22 mouse cellular contexts compared by ENCODE assay signal in genomic region chr12:59341586-59341985, GRCm38 (mm10).
DNase-seq lines count a peak whose midpoint lies in the region; ATAC-seq and TF ChIP-seq lines count a peak whose summit lies in the region.
"Had no signal": no experiment of that assay in that cellular context is flagged by ENCODE, and none has a peak within 500 bp of the region (broad histone marks: within the 10 kb centered on the region; RNA-seq: fewer than 3 reads in every experiment).

No protein-coding gene starts in this region.

- H3K4me1 ChIP-seq in midbrain, postnatal 0 days (ENCODE audit: insufficient read depth, low read length), result no peaks in the 10 kb centered on the region
- no peaks in the 10 kb centered on the region for H3K4me1 ChIP-seq in midbrain, embryonic 10.5 days
- H3K4me1 ChIP-seq: embryonic facial prominence, embryonic 12.5 days; embryonic facial prominence, embryonic 15.5 days; heart, embryonic 10.5 days; hindbrain, embryonic 10.5 days; hindbrain, embryonic 13.5 days had no signal

- no peaks in the 10 kb centered on the region for H3K27me3 ChIP-seq in midbrain, postnatal 0 days (ENCODE audit: insufficient read depth, low read length)
- H3K27me3 ChIP-seq in midbrain, embryonic 10.5 days (ENCODE audit: low read depth, poor library complexity, severe bottlenecking), result no peaks in the 10 kb centered on the region
- H3K27me3 ChIP-seq: embryonic facial prominence, embryonic 12.5 days; embryonic facial prominence, embryonic 15.5 days; hindbrain, embryonic 13.5 days had no signal

- no peak for TF ChIP-seq CTCF in midbrain, postnatal 0 days (IDR thresholded peaks at IDR 0.05)

- H3K9ac ChIP-seq in midbrain, postnatal 0 days (replicated peaks; ENCODE audit: low read length, poor library complexity, severe bottlenecking), result no peak overlapping the region
- H3K9ac ChIP-seq: embryonic facial prominence, embryonic 12.5 days; embryonic facial prominence, embryonic 15.5 days; forebrain, postnatal 0 days; hindbrain, embryonic 13.5 days had no signal

- no peaks in the 10 kb centered on the region for H3K9me3 ChIP-seq in midbrain, postnatal 0 days (ENCODE audit: low read length)
- no peaks in the 10 kb centered on the region for H3K9me3 ChIP-seq in midbrain, embryonic 10.5 days (replicated peaks)
- H3K9me3 ChIP-seq: embryonic facial prominence, embryonic 12.5 days; embryonic facial prominence, embryonic 15.5 days; heart, embryonic 10.5 days; hindbrain, embryonic 10.5 days; hindbrain, embryonic 13.5 days had no signal

- H3K4me2 ChIP-seq in midbrain, postnatal 0 days (ENCODE audit: low read depth, low read length, poor library complexity, severe bottlenecking), result no peak overlapping the region
- H3K4me2 ChIP-seq: embryonic facial prominence, embryonic 12.5 days; embryonic facial prominence, embryonic 15.5 days; hindbrain, embryonic 13.5 days had no signal

- no peaks in the 10 kb centered on the region for H3K36me3 ChIP-seq in midbrain, postnatal 0 days (ENCODE audit: insufficient read depth, low read length)
- H3K36me3 ChIP-seq in midbrain, embryonic 10.5 days, result no peaks in the 10 kb centered on the region
- H3K36me3 ChIP-seq: embryonic facial prominence, embryonic 12.5 days; embryonic facial prominence, embryonic 15.5 days; heart, embryonic 10.5 days; hindbrain, embryonic 10.5 days; hindbrain, embryonic 13.5 days had no signal

- 83% methylated on average over 2 of the region's 2 CpGs for WGBS in midbrain, postnatal 0 days
- 89% methylated on average over 2 of the region's 2 CpGs for WGBS in midbrain, embryonic 10.5 days

- H3K4me3 ChIP-seq in midbrain, postnatal 0 days (ENCODE audit: low read depth, low read length), result no peak overlapping the region
- no peak overlapping the region for H3K4me3 ChIP-seq in midbrain, embryonic 10.5 days
- H3K4me3 ChIP-seq: embryonic facial prominence, embryonic 12.5 days; embryonic facial prominence, embryonic 15.5 days; gastrocnemius, adult 2 months; heart, embryonic 10.5 days; hindbrain, embryonic 10.5 days; hindbrain, embryonic 13.5 days had no signal

- ATAC-seq in midbrain, postnatal 0 days (ENCODE audit: low FRiP score), result no peak
- ATAC-seq: CD4-positive, CD25-positive, alpha-beta regulatory T cell, adult 4 months; forebrain, embryonic 14.5 days; forebrain, postnatal 0 days; intestine, postnatal 0 days had no signal

- intact Hi-C loops in heart, postnatal 14 days (cut with DNase I), result no loop called here

- peak; percentile 64 to 75 for DNase-seq in cerebellum, postnatal 10 days
- no peak for DNase-seq in cerebellum, adult 18-20 months
- DNase-seq in heart, adult 8-10 months (ENCODE audit: low spot score), result peak; percentile 3
- no peak for DNase-seq in heart, postnatal 14 days
- DNase-seq in midbrain, postnatal 0 days (ENCODE audit: low spot score), result peak; percentile 4
- DNase-seq in midbrain, embryonic 10.5 days (ENCODE audit: low spot score), result no peak
- DNase-seq: adrenal gland, adult 8-10 months; adrenal gland, postnatal 25 days; forebrain, postnatal 0 days; gastrocnemius, adult 2 months; gastrocnemius, postnatal 14 days; heart, adult 11 months; heart, postnatal 36 days; kidney, adult 2 months had no signal

- no peak overlapping the region for H3K27ac ChIP-seq in midbrain, postnatal 0 days (ENCODE audit: low read depth, low read length)
- H3K27ac ChIP-seq in midbrain, embryonic 10.5 days (replicated peaks), result no peak overlapping the region
- H3K27ac ChIP-seq: embryonic facial prominence, embryonic 12.5 days; embryonic facial prominence, embryonic 15.5 days; gastrocnemius, adult 2 months; heart, embryonic 10.5 days; hindbrain, embryonic 10.5 days; hindbrain, embryonic 13.5 days had no signal

Comparison
In these comparisons a context has a peak if more than half of its experiments do, and no peak if none do; other contexts are left out.
1. DNase-seq: peak in cerebellum, postnatal 10 days (2 of 2), heart, adult 8-10 months (single experiment) and midbrain, postnatal 0 days (single experiment); none in cerebellum, adult 18-20 months (0 of 2), heart, postnatal 14 days (0 of 2) and midbrain, embryonic 10.5 days (single experiment).